Comparison of ENCODE assay signal across 8 mouse cellular contexts in genomic region chr6:116895114-116895513, GRCm38 (mm10).
DNase-seq lines count a peak whose midpoint lies in the region; ATAC-seq lines count a peak whose summit lies in the region.

No protein-coding gene starts in this region.

- no peak overlapping the region for H3K4me3 ChIP-seq in hindbrain, embryonic 12.5 days
- no peak overlapping the region for H3K4me3 ChIP-seq in hindbrain, embryonic 10.5 days
- H3K4me3 ChIP-seq in hindbrain, embryonic 15.5 days: no peak overlapping the region
- H3K4me3 ChIP-seq in limb, embryonic 15.5 days: no peak overlapping the region
- H3K4me3 ChIP-seq in stomach, embryonic 16.5 days (replicated peaks; ENCODE audit: low read length): no peak overlapping the region

- DNase-seq in hindbrain, embryonic 10.5 days (ENCODE audit: low spot score): no peak
- peak; percentile 92 for DNase-seq in Muller cell, postnatal 12 days (ENCODE audit: inconsistent ontology term)
- peak; percentile 93 to 94 for DNase-seq in cerebellum, postnatal 10 days
- no peak for DNase-seq in embryo, embryonic 10 days (ENCODE audit: low spot score)

- H3K4me1 ChIP-seq in hindbrain, embryonic 12.5 days: 0 out of 2 replicates have a peak, but pooled peaks cover 4% of the 10 kb centered on the region
- H3K4me1 ChIP-seq in hindbrain, embryonic 10.5 days (replicated peaks): no peaks in the 10 kb centered on the region
- H3K4me1 ChIP-seq in hindbrain, embryonic 15.5 days (replicated peaks): peaks cover 6% of the 10 kb centered on the region; the same call in 1 of the 2 replicates
- H3K4me1 ChIP-seq in limb, embryonic 15.5 days: peaks cover 14% of the 10 kb centered on the region
- H3K4me1 ChIP-seq in stomach, embryonic 16.5 days (ENCODE audit: control insufficient read depth, insufficient read depth, low read length): peaks cover 10% of the 10 kb centered on the region

- no peaks in the 10 kb centered on the region for H3K27me3 ChIP-seq in hindbrain, embryonic 12.5 days
- no peaks in the 10 kb centered on the region for H3K27me3 ChIP-seq in hindbrain, embryonic 10.5 days (ENCODE audit: insufficient read depth, poor library complexity, severe bottlenecking)
- H3K27me3 ChIP-seq in hindbrain, embryonic 15.5 days: no peaks in the 10 kb centered on the region
- H3K27me3 ChIP-seq in limb, embryonic 15.5 days: no peaks in the 10 kb centered on the region
- H3K27me3 ChIP-seq in stomach, embryonic 16.5 days (ENCODE audit: control insufficient read depth, insufficient read depth, low read length): no peaks in the 10 kb centered on the region

- WGBS in hindbrain, embryonic 12.5 days: 61% methylated on average over 5 of the region's 5 CpGs
- 89% methylated on average over 5 of the region's 5 CpGs for WGBS in hindbrain, embryonic 10.5 days
- WGBS in hindbrain, embryonic 15.5 days: 37% methylated on average over 5 of the region's 5 CpGs
- WGBS in limb, embryonic 15.5 days: 18% methylated on average over 5 of the region's 5 CpGs
- 34% methylated on average over 5 of the region's 5 CpGs for WGBS in stomach, embryonic 16.5 days

- H3K9me3 ChIP-seq in hindbrain, embryonic 12.5 days (replicated peaks): no peaks in the 10 kb centered on the region
- no peaks in the 10 kb centered on the region for H3K9me3 ChIP-seq in hindbrain, embryonic 10.5 days
- no peaks in the 10 kb centered on the region for H3K9me3 ChIP-seq in hindbrain, embryonic 15.5 days
- H3K9me3 ChIP-seq in limb, embryonic 15.5 days: no peaks in the 10 kb centered on the region
- H3K9me3 ChIP-seq in stomach, embryonic 16.5 days (replicated peaks; ENCODE audit: control insufficient read depth, low read length): no peaks in the 10 kb centered on the region

- peak overlapping the region; percentile 26; the same call in 1 of the 2 replicates for H3K27ac ChIP-seq in hindbrain, embryonic 12.5 days
- H3K27ac ChIP-seq in hindbrain, embryonic 10.5 days: no peak overlapping the region
- 0 out of 2 replicates have a peak overlapping the region, but pooled peaks have one; percentile 30 for H3K27ac ChIP-seq in hindbrain, embryonic 15.5 days (replicated peaks)
- H3K27ac ChIP-seq in limb, embryonic 15.5 days: peak overlapping the region; percentile 52; the same call in 1 of the 2 replicates
- peak overlapping the region; percentile 63; the same call in 1 of the 2 replicates for H3K27ac ChIP-seq in stomach, embryonic 16.5 days (ENCODE audit: low read length)

- no peaks in the 10 kb centered on the region for H3K36me3 ChIP-seq in hindbrain, embryonic 12.5 days
- no peaks in the 10 kb centered on the region for H3K36me3 ChIP-seq in hindbrain, embryonic 10.5 days
- no peaks in the 10 kb centered on the region for H3K36me3 ChIP-seq in hindbrain, embryonic 15.5 days
- no peaks in the 10 kb centered on the region for H3K36me3 ChIP-seq in limb, embryonic 15.5 days
- H3K36me3 ChIP-seq in stomach, embryonic 16.5 days (ENCODE audit: control insufficient read depth, insufficient read depth, low read length): no peaks in the 10 kb centered on the region

- no peak overlapping the region for H3K9ac ChIP-seq in hindbrain, embryonic 12.5 days
- H3K9ac ChIP-seq in hindbrain, embryonic 15.5 days: no peak overlapping the region
- no peak overlapping the region for H3K9ac ChIP-seq in limb, embryonic 15.5 days
- no peak overlapping the region for H3K9ac ChIP-seq in stomach, embryonic 16.5 days (ENCODE audit: low read length)

- no peak for ATAC-seq in hindbrain, embryonic 12.5 days (ENCODE audit: low FRiP score)
- ATAC-seq in hindbrain, embryonic 15.5 days (ENCODE audit: low FRiP score, low read depth): peak; percentile 77
- ATAC-seq in limb, embryonic 15.5 days (ENCODE audit: insufficient number of reproducible peaks, low FRiP score, low TSS enrichment, low read depth): no peak
- peak; percentile 79 for ATAC-seq in stomach, embryonic 16.5 days (ENCODE audit: insufficient read depth, low FRiP score)

- no peak overlapping the region for H3K4me2 ChIP-seq in hindbrain, embryonic 12.5 days (replicated peaks)
- no peak overlapping the region for H3K4me2 ChIP-seq in hindbrain, embryonic 15.5 days
- H3K4me2 ChIP-seq in limb, embryonic 15.5 days: no peak overlapping the region
- H3K4me2 ChIP-seq in stomach, embryonic 16.5 days (ENCODE audit: low read depth, low read length): no peak overlapping the region

Comparison
In these comparisons a context has a peak if more than half of its experiments do, and no peak if none do; other contexts are left out.
1. ATAC-seq: peak in hindbrain, embryonic 15.5 days (single experiment) and stomach, embryonic 16.5 days (single experiment); none in hindbrain, embryonic 12.5 days (single experiment) and limb, embryonic 15.5 days (single experiment).
2. DNase-seq: peak in Muller cell, postnatal 12 days (single experiment) and cerebellum, postnatal 10 days (2 of 2); none in hindbrain, embryonic 10.5 days (single experiment) and embryo, embryonic 10 days (single experiment).